Mouse (Mus musculus): ENCODE results near the gene Lyve1.

Lyve1 gene

GRCm38 (mm10) chr7:110809585-110810557 is 53.2 kb downstream of the Lyve1 start:
- DNase-seq (ENCODE audit: low spot score in 2 of 2) = peak in 1 of 2 experiments; percentile 12

DNA sequence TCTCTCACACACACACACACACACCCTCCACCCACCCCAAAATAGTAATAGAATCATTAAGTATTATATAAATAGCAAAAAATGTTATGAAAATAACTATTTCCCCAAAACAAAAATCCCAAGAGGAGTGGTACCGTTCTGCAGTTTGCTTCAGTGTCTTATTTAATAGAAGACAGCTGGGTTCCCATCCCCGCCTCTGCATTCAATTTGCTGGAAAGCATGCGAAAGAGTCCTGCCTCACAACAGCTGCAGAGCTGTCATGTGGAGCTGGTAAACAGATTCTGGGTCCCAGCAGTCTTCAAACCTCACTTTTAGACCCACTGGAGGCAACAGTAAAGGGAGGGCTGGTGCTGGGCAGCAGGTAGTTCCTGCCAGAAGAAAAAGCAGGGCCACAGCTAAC is 54.1 kb downstream of the Lyve1 start:
- DNase-seq (ENCODE audit: low spot score in 2 of 2) = no peak

GRCm38 (mm10) chr7:110807460-110808030 is 55.5 kb downstream of the Lyve1 start:
- no peak for DNase-seq (ENCODE audit: low spot score in 2 of 2)

GRCm38 (mm10) chr7:110804266-110804665 is 58.8 kb downstream of the Lyve1 start:
- DNase-seq (ENCODE audit: low spot score in 2 of 2) = no peak

GRCm38 (mm10) chr7:110803131-110803530 is 59.9 kb downstream of the Lyve1 start:
- no peak for DNase-seq (ENCODE audit: low spot score in 2 of 2)

- DNase-seq (ENCODE audit: low spot score in 2 of 2) = peak; percentile 79 to 90
Observed at GRCm38 (mm10) chr7:110801028-110801427, 62.0 kb downstream of the Lyve1 start.
